Mouse (Mus musculus) ES-E14 (cell line): ENCODE data around the gene Tmem14c. TPM values are rescaled to one million over a fixed set of nuclear protein-coding genes. Genes with fewer than 3 reads are reported as not detected.

Source experiments
- DNase-seq: peaks from one replicate; pipeline ENCODE4 v3.0.0-alpha.2; 2013; ENCODE audit warnings: low read depth, low spot score
- H3K27ac ChIP-seq: 2 replicates; pipeline ENCODE4 v1.5.1; 2012; ENCODE audit warnings: low read depth, mild to moderate bottlenecking, low read length, moderate library complexity, mixed read lengths; ENCODE audit not compliant: poor library complexity, insufficient read depth, severe bottlenecking
- H3K36me3 ChIP-seq: 2 replicates; pipeline ENCODE4 v1.6.1; 2012; ENCODE audit warnings: mild to moderate bottlenecking, low read length, moderate library complexity, mixed read lengths; ENCODE audit not compliant: control insufficient read depth, poor library complexity, insufficient read depth, severe bottlenecking
- H3K4me1 ChIP-seq, 2 experiments: fragments of 150-350 bp in 1 of 2; sonication (generic) in 1 of 2; 2 replicates each; pipeline ENCODE4 v1.6.1; 2012; ENCODE audit warnings: low read length in 2 of 2, mild to moderate bottlenecking in 1 of 2, mixed read lengths in 1 of 2; ENCODE audit not compliant: control insufficient read depth in 2 of 2, insufficient read depth in 2 of 2, poor library complexity in 1 of 2
- H3K4me3 ChIP-seq, 2 experiments: fragments of 150-350 bp in 1 of 2; sonication (generic) in 1 of 2; 2 replicates each; pipeline ENCODE4 v1.5.1; 2012; ENCODE audit warnings: low read length in 2 of 2, low read depth in 1 of 2, mild to moderate bottlenecking in 1 of 2, mixed read lengths in 1 of 2; ENCODE audit not compliant: insufficient read depth in 1 of 2, poor library complexity in 1 of 2, severe bottlenecking in 1 of 2
- H3K9ac ChIP-seq: 2 replicates; pipeline ENCODE4 v1.6.1; 2012; ENCODE audit warnings: low read depth, mild to moderate bottlenecking, low read length, mixed read lengths; ENCODE audit not compliant: poor library complexity, insufficient read depth, severe bottlenecking
- H3K9me3 ChIP-seq: fragments of 150-350 bp; sonication (generic); 2 replicates; pipeline ENCODE4 v1.6.1; 2012; ENCODE audit warnings: low read depth, mild to moderate bottlenecking, low read length; ENCODE audit not compliant: control insufficient read depth, insufficient read depth
- CHD2 ChIP-seq: IDR thresholded peaks from 2 replicates; pipeline ENCODE4 v1.6.1; 2014; ENCODE audit warnings: mild to moderate bottlenecking, low read depth, low read length, inconsistent platforms
- HCFC1 ChIP-seq: IDR thresholded peaks from 2 replicates; pipeline ENCODE4 v1.6.1; 2012; ENCODE audit warnings: low read length, inconsistent platforms, borderline replicate concordance; ENCODE audit not compliant: insufficient read depth
- MAFK ChIP-seq: IDR thresholded peaks from 2 replicates; pipeline ENCODE4 v1.6.1; 2014; ENCODE audit warnings: mild to moderate bottlenecking, low read depth, low read length, inconsistent platforms; ENCODE audit not compliant: insufficient read depth
- ZC3H11A ChIP-seq: IDR thresholded peaks from 2 replicates; pipeline ENCODE4 v1.6.1; 2012; ENCODE audit warnings: low read depth, mild to moderate bottlenecking, inconsistent platforms, low read length, borderline replicate concordance
- ZNF384 ChIP-seq: IDR thresholded peaks from 2 replicates; pipeline ENCODE4 v1.6.1; 2012; ENCODE audit warnings: low read depth, low read length, inconsistent platforms
- in situ Hi-C, 2 experiments: fragments of 600-800 bp; cut with MboI; formaldehyde crosslinking; loops; one replicate each; pipeline ENCODE4 v1.15.1; 2025; ENCODE audit warnings: low sequenced_read_pairs in 2 of 2, inconsistent platforms in 1 of 2; ENCODE audit not compliant: unreplicated experiment in 2 of 2
- total RNA-seq: library from RNA; depleted of rRNA; stranded (reverse); fragments of 300-350 nt; gene quantifications from 2 replicates; pipeline ENCODE4 v1.2.3, GENCODE M21; 2012

Gene Tmem14c
- total RNA-seq, 1 experiment, result 134 TPM

- DNase-seq, result no peak
- in situ Hi-C loops, result no loop called here
- no peaks in the 10 kb centered on the region for H3K9me3 ChIP-seq
- no peak overlapping the region for H3K27ac ChIP-seq
- H3K9ac ChIP-seq, result peak overlapping the region; percentile 90
- H3K36me3 ChIP-seq, result peaks cover 22% of the 10 kb centered on the region
- TF ChIP-seq MAFK (no peak), CHD2 (no peak), ZNF384 (no peak), ZC3H11A (no peak), HCFC1 (no peak)
- H3K4me3 ChIP-seq, result peak overlapping the region; percentile 72 to 81
- peaks cover 3 to 11% of the 10 kb centered on the region in 2 experiments for H3K4me1 ChIP-seq
Observed at GRCm38 (mm10) chr13:41016797-41017405, 809 bp downstream of the Tmem14c start.

DNA sequence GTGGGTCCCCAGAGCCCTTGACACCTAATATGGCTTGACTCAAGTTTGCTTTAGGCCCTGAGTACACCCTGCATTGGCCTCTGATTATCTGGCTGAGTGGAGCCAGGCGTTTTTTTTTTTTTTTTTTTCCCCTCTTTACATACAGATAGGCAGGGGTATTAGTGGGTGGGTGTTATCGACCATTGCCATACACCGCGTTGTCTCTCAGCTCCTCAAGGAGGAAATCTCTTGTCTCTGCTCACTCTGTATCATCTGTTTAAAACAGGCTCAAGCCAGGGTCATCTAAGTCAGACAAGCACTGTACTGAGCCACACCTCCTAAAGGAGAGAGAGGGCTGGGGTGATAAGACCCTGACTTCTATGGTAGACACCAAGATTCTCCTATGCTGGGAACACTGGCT is 1.7 kb downstream of the Tmem14c start:
- Histone ChIP-seq H3K4me1 (peaks cover 5 to 13% of the 10 kb centered on the region in 2 experiments), H3K27ac (no peak overlapping the region), H3K9me3 (no peaks in the 10 kb centered on the region), H3K36me3 (peaks cover 21% of the 10 kb centered on the region), H3K9ac (no peak overlapping the region), H3K4me3 (no peak overlapping the region)
- TF ChIP-seq MAFK, result no peak
- no peak for TF ChIP-seq ZC3H11A
- TF ChIP-seq ZNF384, result no peak
- no peak for TF ChIP-seq HCFC1
- no peak for TF ChIP-seq CHD2
- in situ Hi-C loops, result no loop called here
- DNase-seq, result no peak

- DNase-seq, result no peak
- H3K4me3 ChIP-seq, result no peak overlapping the region
- no peak overlapping the region for H3K9ac ChIP-seq
- peaks cover 5 to 13% of the 10 kb centered on the region in 2 experiments for H3K4me1 ChIP-seq
- H3K27ac ChIP-seq, result no peak overlapping the region
- no peaks in the 10 kb centered on the region for H3K9me3 ChIP-seq
- in situ Hi-C loops, result no loop called here
- TF ChIP-seq ZNF384, result no peak
- peaks cover 17% of the 10 kb centered on the region; the same call in 1 of the 2 replicates for H3K36me3 ChIP-seq
Observed at GRCm38 (mm10) chr13:41018236-41018635, 2.1 kb downstream of the Tmem14c start.

GRCm38 (mm10) chr13:41018756-41019591 is 2.9 kb downstream of the Tmem14c start:
- Histone ChIP-seq H3K36me3 (peaks cover 17% of the 10 kb centered on the region; the same call in 1 of the 2 replicates), H3K4me3 (no peak overlapping the region), H3K9me3 (no peaks in the 10 kb centered on the region), H3K9ac (no peak overlapping the region), H3K4me1 (peaks cover 5 to 13% of the 10 kb centered on the region in 2 experiments), H3K27ac (no peak overlapping the region)
- in situ Hi-C loops, result no loop called here
- no peak for DNase-seq
- TF ChIP-seq ZC3H11A (no peak), ZNF384 (no peak), MAFK (no peak), HCFC1 (no peak), CHD2 (no peak)
